Mouse (Mus musculus) liver, postnatal 0 days (tissue): ENCODE measurements around the gene Moxd1. TPM values are rescaled to one million over a fixed set of nuclear protein-coding genes. Genes with fewer than 3 reads are reported as not detected.
A peak's percentile ranks its signal among the peaks of the same experiment; 100 is the strongest.

ENCODE experiments used
- ATAC-seq: fragments of 200-750 bp; cut with Nextera tagmentation; 2 replicates; pipeline ENCODE4 v1.8.0; 2017; ENCODE audit warnings: mild to moderate bottlenecking, moderate library complexity
- DNase-seq: peaks from one replicate; pipeline ENCODE4 v3.0.0-alpha.2; 2016
- H3K27ac ChIP-seq: fragments of 300-500 bp; sonication (generic); 2 replicates; pipeline ENCODE4 v1.5.1; 2014; ENCODE audit warnings: antibody characterized with exemption, moderate library complexity, mild to moderate bottlenecking, low read depth
- H3K27me3 ChIP-seq: fragments of 300-500 bp; sonication (generic); 2 replicates; pipeline ENCODE4 v1.6.1; 2014; ENCODE audit warnings: low read length, control low read depth, mixed read lengths; ENCODE audit not compliant: insufficient read depth
- H3K36me3 ChIP-seq: fragments of 300-500 bp; sonication (generic); replicated peaks from 2 replicates; pipeline ENCODE4 v1.6.1; 2014; ENCODE audit warnings: mild to moderate bottlenecking, control low read depth, low read length, moderate library complexity, mixed read lengths; ENCODE audit not compliant: insufficient read depth
- H3K4me1 ChIP-seq: fragments of 300-500 bp; sonication (generic); 2 replicates; pipeline ENCODE4 v1.6.1; 2014; ENCODE audit warnings: antibody characterized with exemption, mild to moderate bottlenecking, control low read depth; ENCODE audit not compliant: insufficient read depth
- H3K4me2 ChIP-seq: fragments of 300-500 bp; sonication (generic); 2 replicates; pipeline ENCODE4 v1.6.1; 2014; ENCODE audit warnings: low read depth, mild to moderate bottlenecking, low read length, moderate library complexity, mixed read lengths
- H3K4me3 ChIP-seq: fragments of 300-500 bp; sonication (generic); 2 replicates; pipeline ENCODE4 v1.5.1; 2014; ENCODE audit warnings: low read depth, low read length
- H3K9ac ChIP-seq: fragments of 300-500 bp; sonication (generic); replicated peaks from 2 replicates; pipeline ENCODE4 v1.6.1; 2014; ENCODE audit warnings: mild to moderate bottlenecking, moderate library complexity
- H3K9me3 ChIP-seq: fragments of 300-500 bp; sonication (generic); 2 replicates; pipeline ENCODE4 v1.6.1; 2016; ENCODE audit warnings: mild to moderate bottlenecking, control low read depth, low read length, mixed read lengths
- CTCF ChIP-seq: sonication (generic); IDR thresholded peaks from 2 replicates; pipeline ENCODE4 v1.5.1; 2016; ENCODE audit warnings: antibody characterized with exemption, low read depth
- EP300 ChIP-seq: IDR thresholded peaks from 2 replicates; pipeline ENCODE4 v1.6.1; 2016; ENCODE audit warnings: antibody characterized with exemption, low read depth, mild to moderate bottlenecking
- WGBS: fragments of 180-500 bp; shearing (Covaris S2); extraction: QIAGEN DNeasy Blood & Tissue Kit; methylation state at CpG from one replicate; pipeline ENCODE4 v1.1.7; 2014; ENCODE audit not compliant: insufficient replicate concordance; 5-methylcytosine and 5-hydroxymethylcytosine counted together
- polyA plus RNA-seq: library from polyadenylated mRNA; unstranded; fragments of >200 nt; fragmentation: Nextera tagmentation; extraction: Ambion mirVana; gene quantifications from 2 replicates; pipeline ENCODE4 v1.2.1, GENCODE M21; 2015

Moxd1 gene
- polyA plus RNA-seq, 1 experiment from 2014 or later: not detected

DNA sequence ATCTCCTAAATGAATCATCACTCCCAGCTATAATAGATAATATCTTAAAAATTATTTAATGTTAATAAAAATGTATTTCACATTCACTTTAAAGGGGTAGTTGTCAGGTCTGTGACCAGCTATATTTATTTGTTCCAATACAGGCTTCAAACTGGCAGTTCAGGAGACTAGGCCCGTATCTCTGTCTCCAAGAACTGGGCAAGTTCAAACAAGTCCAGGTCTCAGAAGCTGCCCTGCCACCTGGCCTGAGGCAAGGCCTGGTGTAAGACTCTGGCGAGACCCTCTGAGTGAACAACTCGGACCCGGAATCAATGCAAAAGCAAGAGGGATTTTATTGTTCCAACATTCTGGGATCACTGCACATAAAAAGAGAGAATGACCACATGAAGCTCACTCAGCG lies 10.0 kb upstream of the Moxd1 start:
- no peaks in the 10 kb centered on the region for H3K4me1 ChIP-seq
- no peak overlapping the region for H3K4me2 ChIP-seq
- DNase-seq (no peak), ATAC-seq (no peak)
- TF ChIP-seq EP300: no peak
- TF ChIP-seq CTCF: no peak
- no peak overlapping the region for H3K9ac ChIP-seq
- H3K9me3 ChIP-seq: no peaks in the 10 kb centered on the region
- H3K36me3 ChIP-seq: no peaks in the 10 kb centered on the region
- WGBS: 67% methylated on average over 5 of the region's 5 CpGs
- no peak overlapping the region for H3K4me3 ChIP-seq
- no peak overlapping the region for H3K27ac ChIP-seq
- H3K27me3 ChIP-seq: no peaks in the 10 kb centered on the region

DNA sequence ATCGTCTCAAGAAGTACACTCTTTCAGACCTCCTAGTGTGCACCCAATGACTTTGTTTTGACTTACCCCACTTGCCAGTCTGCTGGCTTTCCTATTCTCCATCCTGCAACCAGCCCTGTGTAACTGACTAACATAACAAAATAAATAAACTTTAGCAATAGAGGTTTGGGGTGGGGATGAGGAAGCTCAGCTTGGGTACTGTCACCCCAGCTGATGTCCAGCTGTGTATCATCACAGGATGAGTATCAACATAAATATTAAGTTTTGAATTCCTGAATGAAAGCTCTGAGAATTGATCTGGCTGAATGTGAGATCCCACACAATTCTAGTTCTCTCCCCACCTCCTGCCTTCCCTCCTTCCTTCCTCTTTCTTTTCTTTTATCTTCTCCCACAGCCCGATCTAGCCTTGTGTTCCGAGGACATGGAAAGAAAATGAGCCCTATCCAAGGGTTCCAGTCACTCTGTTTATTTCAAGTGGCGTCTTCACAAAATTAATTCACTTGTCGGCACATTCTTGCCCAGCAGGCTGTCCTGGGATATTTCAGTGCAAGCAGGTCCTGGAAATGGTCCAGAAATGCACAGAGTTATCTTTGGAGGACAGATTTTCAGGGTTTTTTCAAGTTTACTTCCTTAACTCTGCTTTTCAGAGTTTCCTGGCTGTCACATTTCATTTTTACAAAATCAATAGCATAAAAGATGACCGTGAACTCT lies 5.6 kb upstream of the Moxd1 start:
- ATAC-seq (no peak), DNase-seq (no peak)
- 42% methylated on average over 6 of the region's 6 CpGs for WGBS
- Histone ChIP-seq H3K36me3 (no peaks in the 10 kb centered on the region), H3K27ac (no peak overlapping the region), H3K4me1 (no peaks in the 10 kb centered on the region), H3K4me3 (no peak overlapping the region), H3K9me3 (no peaks in the 10 kb centered on the region), H3K27me3 (peaks cover 8% of the 10 kb centered on the region), H3K9ac (no peak overlapping the region), H3K4me2 (no peak overlapping the region)
- no peak for TF ChIP-seq CTCF
- no peak for TF ChIP-seq EP300

DNA sequence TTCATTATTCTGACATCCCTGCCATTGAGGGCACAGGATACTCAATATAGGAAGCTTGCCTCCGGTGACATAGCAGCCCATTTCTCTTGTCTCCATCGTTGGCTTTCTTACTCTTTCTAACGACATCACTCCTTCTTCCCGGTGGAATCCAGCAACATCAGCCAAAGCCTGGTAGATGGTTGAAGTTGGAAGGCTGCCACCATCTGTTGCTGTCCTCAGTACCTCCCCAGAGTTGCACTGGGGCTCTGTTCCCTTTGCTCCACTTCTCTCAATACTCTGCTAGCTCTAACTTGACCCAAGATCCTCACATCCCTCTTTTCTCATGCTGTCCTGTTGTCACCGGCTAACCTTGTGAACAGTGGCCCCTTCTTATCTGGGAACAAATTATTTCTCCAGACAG lies 2.4 kb upstream of the Moxd1 start:
- Histone ChIP-seq H3K9ac (no peak overlapping the region), H3K9me3 (no peaks in the 10 kb centered on the region), H3K27me3 (peaks cover 31% of the 10 kb centered on the region), H3K4me2 (no peak overlapping the region), H3K4me1 (peaks cover 7% of the 10 kb centered on the region), H3K4me3 (no peak overlapping the region), H3K27ac (no peak overlapping the region), H3K36me3 (no peaks in the 10 kb centered on the region)
- 64% methylated on average over 5 of the region's 5 CpGs for WGBS
- ATAC-seq: no peak
- no peak for TF ChIP-seq CTCF
- TF ChIP-seq EP300: no peak
- DNase-seq: no peak

DNA sequence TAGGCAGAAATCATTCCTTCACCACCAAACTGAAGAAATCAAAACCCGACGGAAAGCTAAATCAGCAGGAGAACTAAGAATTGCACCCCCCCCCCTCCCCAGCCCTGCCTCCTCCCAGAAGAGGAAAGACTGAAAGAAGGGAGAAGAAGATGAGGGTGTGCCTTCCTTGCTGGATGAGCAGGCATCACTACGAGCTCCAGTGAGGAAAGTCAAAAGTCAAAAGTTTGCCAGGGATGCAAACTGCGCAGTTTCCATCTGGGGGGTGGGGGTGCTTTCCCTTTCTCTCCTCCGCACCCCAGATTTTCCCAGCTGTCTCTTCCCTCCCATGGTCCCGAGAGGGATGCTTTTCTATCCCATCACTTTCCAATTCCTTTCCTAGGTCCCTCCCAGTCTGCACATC lies 406 bp upstream of the Moxd1 start:
- TF ChIP-seq CTCF: no peak
- TF ChIP-seq EP300: no peak
- Histone ChIP-seq H3K4me2 (peak overlapping the region; percentile 59), H3K9me3 (no peaks in the 10 kb centered on the region), H3K9ac (no peak overlapping the region), H3K36me3 (no peaks in the 10 kb centered on the region), H3K4me1 (peaks cover 7% of the 10 kb centered on the region), H3K4me3 (peak overlapping the region; percentile 24), H3K27me3 (peaks cover 31% of the 10 kb centered on the region), H3K27ac (no peak overlapping the region)
- WGBS: 21% methylated on average over 6 of the region's 6 CpGs
- DNase-seq (no peak), ATAC-seq (no peak)

DNA sequence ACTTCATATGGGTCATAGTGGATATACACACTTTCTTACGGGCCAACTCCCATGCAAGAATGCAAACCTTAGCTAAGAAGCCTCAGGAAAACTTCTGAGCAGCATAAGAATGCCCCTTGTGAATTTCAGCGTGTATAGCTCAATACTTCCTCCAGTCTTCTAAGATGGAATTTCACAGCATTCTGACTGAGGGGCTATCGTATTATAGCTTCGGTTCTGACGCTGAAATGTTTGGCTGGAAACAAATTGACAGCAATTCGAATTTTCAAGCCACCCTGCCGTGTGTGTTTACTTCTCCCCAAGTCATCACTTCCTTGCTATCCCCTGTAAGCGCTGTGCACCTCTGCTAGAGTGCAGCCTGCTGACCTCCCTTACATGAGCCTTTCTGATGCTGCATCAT lies 1.3 kb downstream of the Moxd1 start:
- Histone ChIP-seq H3K27me3 (peaks cover 31% of the 10 kb centered on the region), H3K36me3 (no peaks in the 10 kb centered on the region), H3K4me3 (no peak overlapping the region), H3K4me1 (peaks cover 7% of the 10 kb centered on the region), H3K4me2 (no peak overlapping the region), H3K9ac (no peak overlapping the region), H3K9me3 (no peaks in the 10 kb centered on the region), H3K27ac (no peak overlapping the region)
- WGBS: 28% methylated on average over 8 of the region's 8 CpGs
- ATAC-seq (no peak), DNase-seq (no peak)
- TF ChIP-seq CTCF (no peak), EP300 (no peak)

DNA sequence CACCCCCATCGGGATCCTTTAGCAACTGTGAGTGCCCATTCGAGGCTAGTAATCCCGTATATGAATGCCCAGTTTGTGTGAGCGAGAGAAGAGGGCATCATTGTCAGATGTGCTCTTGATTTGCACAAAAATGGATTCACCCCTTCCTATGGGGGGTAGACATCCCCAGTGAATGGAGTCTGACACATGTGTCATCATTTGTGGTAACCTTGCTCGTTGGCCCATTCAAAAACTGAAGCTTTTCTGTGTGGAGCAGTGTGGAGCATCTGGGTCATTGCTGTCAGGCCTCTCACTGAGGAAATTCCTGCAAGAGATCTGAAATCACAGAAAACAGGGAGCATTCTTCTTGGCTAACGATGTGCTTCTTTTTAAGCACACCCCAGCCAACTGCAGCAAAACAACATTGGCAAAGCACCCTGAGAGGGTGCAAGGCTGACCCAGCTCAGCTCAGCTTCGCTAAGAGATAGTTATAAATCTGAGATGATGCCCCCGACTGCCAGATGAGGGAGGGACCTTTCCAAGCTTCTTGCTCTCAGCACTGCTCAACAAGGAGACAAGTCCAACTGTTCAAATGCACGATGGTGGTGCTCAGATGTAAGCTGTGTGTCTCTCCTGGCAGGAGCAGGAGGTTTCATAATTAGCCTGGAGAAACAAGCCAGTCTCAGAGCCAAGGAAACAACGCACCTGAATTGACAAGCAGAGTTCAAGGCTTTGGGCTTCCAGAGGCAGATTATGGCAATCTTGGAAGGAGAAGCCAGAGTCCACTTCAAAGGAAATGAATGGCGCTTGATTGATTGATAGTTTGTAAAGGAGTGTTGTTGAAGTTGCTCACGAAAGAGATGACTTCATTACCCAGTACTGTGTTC lies 5.2 kb downstream of the Moxd1 start:
- TF ChIP-seq EP300 (no peak), CTCF (no peak)
- ATAC-seq: no peak

More for the DNA sequence above, 5.2 kb downstream of the Moxd1 start:
- no peak for DNase-seq
- peaks cover 14% of the 10 kb centered on the region for H3K27me3 ChIP-seq
- H3K4me3 ChIP-seq: no peak overlapping the region
- H3K36me3 ChIP-seq: no peaks in the 10 kb centered on the region
- H3K9ac ChIP-seq: no peak overlapping the region
- no peaks in the 10 kb centered on the region for H3K9me3 ChIP-seq
- H3K4me1 ChIP-seq: peaks cover 2% of the 10 kb centered on the region
- 65% methylated on average over 12 of the region's 12 CpGs for WGBS
- H3K27ac ChIP-seq: no peak overlapping the region
- H3K4me2 ChIP-seq: no peak overlapping the region
